Mouse (Mus musculus) midbrain, embryonic 14.5 days (tissue): ENCODE results near the gene Zic2. TPM values are rescaled to one million over a fixed set of nuclear protein-coding genes. Genes with fewer than 3 reads are reported as not detected.
A peak's percentile ranks its signal among the peaks of the same experiment; 100 is the strongest.

Experiments used
- ATAC-seq: fragments of 200-750 bp; cut with Nextera tagmentation; 2 replicates; pipeline ENCODE4 v1.8.0; 2017; ENCODE audit warnings: moderate number of reproducible peaks, moderate library complexity; ENCODE audit not compliant: low FRiP score, low TSS enrichment
- DNase-seq: peaks from one replicate; pipeline ENCODE4 v3.0.0-alpha.2; 2015
- H3K27ac ChIP-seq: fragments of 300-500 bp; sonication (generic); replicated peaks from 2 replicates; pipeline ENCODE4 v1.5.1; 2014; ENCODE audit warnings: mild to moderate bottlenecking, low read depth, low read length, moderate library complexity
- H3K27me3 ChIP-seq: fragments of 300-500 bp; sonication (generic); 2 replicates; pipeline ENCODE4 v1.6.1; 2014; ENCODE audit warnings: low read length, control low read depth, mixed read lengths; ENCODE audit not compliant: control insufficient read depth, insufficient read depth
- H3K36me3 ChIP-seq: fragments of 300-500 bp; sonication (generic); 2 replicates; pipeline ENCODE4 v1.6.1; 2014; ENCODE audit warnings: low read length, control low read depth; ENCODE audit not compliant: control insufficient read depth, insufficient read depth
- H3K4me1 ChIP-seq: fragments of 300-500 bp; sonication (generic); 2 replicates; pipeline ENCODE4 v1.6.1; 2014; ENCODE audit warnings: mild to moderate bottlenecking, antibody characterized with exemption, low read length, control low read depth; ENCODE audit not compliant: control insufficient read depth, insufficient read depth
- H3K4me2 ChIP-seq: fragments of 300-500 bp; sonication (generic); 2 replicates; pipeline ENCODE4 v1.6.1; 2014; ENCODE audit warnings: mild to moderate bottlenecking, low read length, moderate library complexity
- H3K4me3 ChIP-seq: fragments of 300-500 bp; sonication (generic); replicated peaks from 2 replicates; pipeline ENCODE4 v1.5.1; 2014; ENCODE audit warnings: low read depth, low read length
- H3K9ac ChIP-seq: fragments of 300-500 bp; sonication (generic); replicated peaks from 2 replicates; pipeline ENCODE4 v1.6.1; 2014; ENCODE audit warnings: mild to moderate bottlenecking, low read length, moderate library complexity
- H3K9me3 ChIP-seq: fragments of 300-500 bp; sonication (generic); 2 replicates; pipeline ENCODE4 v1.6.1; 2016; ENCODE audit warnings: low read length, control low read depth, mixed read lengths; ENCODE audit not compliant: control insufficient read depth
- WGBS: fragments of 180-500 bp; shearing (Covaris S2); extraction: QIAGEN DNeasy Blood & Tissue Kit; methylation state at CpG from one replicate; pipeline ENCODE4 v1.1.7; 2014; 5-methylcytosine and 5-hydroxymethylcytosine counted together
- polyA plus RNA-seq: library from polyadenylated mRNA; unstranded; fragments of >200 nt; fragmentation: Nextera tagmentation; extraction: Ambion mirVana; gene quantifications from 2 replicates; pipeline ENCODE4 v1.2.1, GENCODE M21; 2014

Zic2 gene
- polyA plus RNA-seq = 10.3 and 10.8 TPM in 2 replicates

DNA sequence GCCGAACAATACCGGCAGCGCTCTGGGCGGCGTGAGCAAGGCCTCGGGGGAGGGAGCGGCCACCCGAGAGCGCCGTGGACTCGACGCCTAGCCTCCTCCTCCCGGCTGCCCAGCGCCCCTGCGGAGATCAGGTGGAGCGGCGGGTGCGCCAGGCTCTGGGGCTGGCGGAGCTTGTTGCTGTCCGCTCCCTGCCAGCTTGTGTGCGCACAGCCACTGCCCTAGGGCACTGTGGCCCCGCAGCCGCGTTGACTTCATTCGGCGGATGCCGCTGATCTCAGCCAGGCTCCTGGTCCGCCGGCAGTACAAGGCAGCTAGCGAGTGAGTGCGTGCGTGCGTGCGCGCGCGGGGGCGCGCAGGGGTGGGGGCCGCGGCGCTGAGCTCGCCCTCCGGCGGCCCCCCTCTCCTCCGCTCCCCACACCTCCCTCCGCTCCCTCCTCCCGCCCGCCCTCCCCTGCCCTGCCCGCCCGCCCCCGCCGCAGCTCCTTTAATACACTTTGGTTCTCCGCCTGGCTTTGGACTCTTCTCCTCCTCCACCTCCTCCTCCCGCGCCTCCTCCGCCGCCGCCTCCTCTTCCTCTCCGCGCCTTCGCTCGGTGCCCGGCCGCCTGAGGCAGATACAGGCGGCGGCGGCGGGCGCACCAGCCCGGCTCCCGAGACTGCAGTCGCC is at the start of gene Zic2:
Gene Zic2 (plus strand): TSS at position 545 of the 666 bp plus-strand sequence.
- Histone ChIP-seq H3K36me3 (no peaks in the 10 kb centered on the region), H3K27ac (peak within 1 kb of the TSS; percentile 94), H3K27me3 (peaks cover 46% of the 10 kb centered on the region), H3K4me1 (no peaks in the 10 kb centered on the region), H3K9me3 (no peaks in the 10 kb centered on the region), H3K4me2 (peak within 1 kb of the TSS; percentile 56), H3K9ac (peak within 1 kb of the TSS; percentile 77), H3K4me3 (peak within 1 kb of the TSS; percentile 52)
- peak; percentile 72 for ATAC-seq
- under 1% methylated on average over 66 of the region's 73 CpGs for WGBS
- DNase-seq = peak; percentile 83

DNA sequence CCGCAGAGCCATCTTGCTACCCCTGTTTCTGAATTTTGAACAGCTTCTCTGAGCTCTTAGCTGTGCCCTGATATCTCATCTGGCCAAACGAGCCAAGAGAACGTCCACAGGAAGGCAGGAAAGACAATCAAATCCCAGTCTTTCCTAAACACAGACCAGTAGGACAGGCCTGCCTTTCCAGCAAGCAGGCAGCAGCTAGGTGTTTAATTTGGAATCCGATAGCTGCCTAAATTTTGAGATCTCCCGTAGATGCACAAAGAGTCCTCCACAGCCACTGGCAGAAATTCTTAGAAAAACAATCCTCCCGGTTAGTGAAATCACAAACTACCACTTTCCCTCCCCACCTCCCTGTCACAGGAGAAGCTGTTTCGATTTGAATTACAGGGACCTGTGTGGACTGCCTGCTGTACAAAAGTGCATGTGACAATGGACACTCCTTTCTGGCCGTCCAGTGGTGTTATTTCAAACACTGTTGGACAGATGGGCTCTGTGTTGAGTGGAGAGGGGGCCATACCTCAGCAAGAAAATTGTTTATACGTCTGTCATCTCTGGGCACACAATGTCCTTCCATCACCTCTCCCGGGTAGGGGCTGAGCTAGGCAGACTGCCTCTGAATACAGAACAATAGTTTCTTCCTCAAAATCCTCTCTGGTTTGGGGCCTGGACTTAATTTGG is 48.6 kb upstream of the Zic2 start:
- no peak overlapping the region for H3K9ac ChIP-seq
- 59% methylated on average over 10 of the region's 10 CpGs for WGBS
- no peak for ATAC-seq
- peaks cover 3% of the 10 kb centered on the region; the same call in 1 of the 2 replicates for H3K4me1 ChIP-seq
- no peak overlapping the region for H3K27ac ChIP-seq
- no peak overlapping the region for H3K4me2 ChIP-seq
- H3K4me3 ChIP-seq = no peak overlapping the region
- H3K27me3 ChIP-seq = no peaks in the 10 kb centered on the region
- H3K9me3 ChIP-seq = no peaks in the 10 kb centered on the region
- H3K36me3 ChIP-seq = no peaks in the 10 kb centered on the region
- no peak for DNase-seq

DNA sequence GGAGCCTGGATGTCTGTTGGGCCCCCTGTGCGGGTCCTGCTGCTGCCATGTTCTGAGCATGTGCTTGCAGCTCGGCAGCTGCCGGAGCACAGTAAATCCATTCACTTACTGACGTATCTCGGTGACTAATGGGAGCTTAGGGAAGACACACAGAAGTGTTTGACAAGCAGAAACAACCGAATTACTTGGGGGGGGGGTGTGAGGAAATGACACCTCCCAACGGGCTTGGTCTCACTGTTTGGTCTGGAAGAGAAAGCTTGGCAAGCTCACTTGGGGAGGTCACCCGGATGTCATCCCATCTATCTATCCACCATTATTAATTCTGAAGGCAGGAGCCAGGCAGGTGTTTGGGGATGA is 48.1 kb upstream of the Zic2 start:
- H3K4me2 ChIP-seq = no peak overlapping the region
- no peaks in the 10 kb centered on the region for H3K27me3 ChIP-seq
- H3K9me3 ChIP-seq = no peaks in the 10 kb centered on the region
- ATAC-seq = no peak
- no peak overlapping the region for H3K4me3 ChIP-seq
- peaks cover 3% of the 10 kb centered on the region; the same call in 1 of the 2 replicates for H3K4me1 ChIP-seq
- peak; percentile 43 for DNase-seq
- WGBS = 32% methylated on average over 8 of the region's 8 CpGs
- no peak overlapping the region for H3K9ac ChIP-seq
- no peaks in the 10 kb centered on the region for H3K36me3 ChIP-seq
- no peak overlapping the region for H3K27ac ChIP-seq

DNA sequence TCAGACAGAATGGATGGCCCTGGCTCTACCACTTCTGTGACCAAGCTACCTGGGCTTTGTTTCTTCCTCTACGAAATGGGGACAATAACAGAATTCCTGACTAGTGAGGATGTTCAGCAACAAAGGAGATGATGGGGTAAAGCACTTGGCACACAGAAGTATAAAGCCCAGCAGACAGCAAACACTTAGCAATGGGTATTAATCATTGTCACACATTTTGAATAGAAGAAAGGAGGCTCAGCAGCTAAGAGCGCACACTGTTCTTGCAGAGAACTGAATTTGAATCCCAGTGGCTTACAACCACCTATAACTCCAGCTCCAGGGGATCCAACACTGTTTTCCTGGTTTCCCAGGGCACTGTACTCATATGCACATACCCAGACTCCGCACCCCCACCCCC is 47.6 kb upstream of the Zic2 start:
- H3K9ac ChIP-seq = no peak overlapping the region
- H3K4me1 ChIP-seq = peaks cover 3% of the 10 kb centered on the region; the same call in 1 of the 2 replicates
- H3K27ac ChIP-seq = no peak overlapping the region
- H3K4me3 ChIP-seq = no peak overlapping the region
- no peak for DNase-seq
- no peak overlapping the region for H3K4me2 ChIP-seq
- no peaks in the 10 kb centered on the region for H3K27me3 ChIP-seq
- ATAC-seq = no peak
- WGBS = 64% methylated on average over 3 of the region's 3 CpGs
- H3K9me3 ChIP-seq = no peaks in the 10 kb centered on the region
- no peaks in the 10 kb centered on the region for H3K36me3 ChIP-seq

- ATAC-seq (no peak), DNase-seq (no peak)
- Histone ChIP-seq H3K4me3 (no peak overlapping the region), H3K27ac (no peak overlapping the region), H3K9ac (no peak overlapping the region), H3K4me2 (no peak overlapping the region), H3K27me3 (no peaks in the 10 kb centered on the region), H3K4me1 (no peaks in the 10 kb centered on the region), H3K36me3 (no peaks in the 10 kb centered on the region), H3K9me3 (no peaks in the 10 kb centered on the region)
- WGBS = 67% methylated on average over 3 of the region's 3 CpGs
These were observed 42.7 kb upstream of the Zic2 start for GRCm38 (mm10) chr14:122432558-122432957.

- Histone ChIP-seq H3K36me3 (no peaks in the 10 kb centered on the region), H3K4me1 (no peaks in the 10 kb centered on the region)
- WGBS = 90% methylated on average over 10 of the region's 10 CpGs
These were observed 41.2 kb upstream of the Zic2 start for GRCm38 (mm10) chr14:122434039-122434438.

DNA sequence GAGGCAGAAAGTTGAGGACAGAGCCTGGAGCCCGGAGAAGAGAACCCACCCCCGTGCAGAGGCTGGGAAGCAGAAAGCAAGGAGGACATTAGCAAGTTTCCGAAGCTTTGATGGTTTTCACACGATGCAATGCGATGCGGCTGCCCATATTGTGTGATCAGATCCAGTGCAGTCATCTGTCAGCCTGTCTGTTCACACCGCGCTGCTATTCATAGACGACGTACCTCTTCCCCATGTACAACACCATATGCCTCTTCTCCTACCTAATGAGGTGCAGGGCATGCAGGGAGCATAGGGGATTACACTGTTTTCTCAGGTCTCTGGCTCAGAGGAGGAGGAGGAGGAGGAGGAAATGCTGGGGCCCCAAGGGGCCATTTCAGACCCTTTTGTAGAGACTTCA is 38.4 kb upstream of the Zic2 start:
- ATAC-seq = no peak
- no peak overlapping the region for H3K4me3 ChIP-seq

More at GRCm38 (mm10) chr14:122434039-122434438, 41.2 kb upstream of the Zic2 start:
- no peaks in the 10 kb centered on the region for H3K9me3 ChIP-seq
- H3K27me3 ChIP-seq = no peaks in the 10 kb centered on the region
- no peak overlapping the region for H3K4me2 ChIP-seq
- no peak overlapping the region for H3K4me3 ChIP-seq
- DNase-seq (no peak), ATAC-seq (no peak)
- no peak overlapping the region for H3K9ac ChIP-seq
- no peak overlapping the region for H3K27ac ChIP-seq

GRCm38 (mm10) chr14:122449601-122450495 is 25.4 kb upstream of the Zic2 start:
- Histone ChIP-seq H3K9me3 (no peaks in the 10 kb centered on the region), H3K4me2 (peak overlapping the region; percentile 63), H3K4me1 (peaks cover 26% of the 10 kb centered on the region; the same call in 1 of the 2 replicates), H3K4me3 (peak overlapping the region; percentile 29), H3K9ac (peak overlapping the region; percentile 39; the same call in 1 of the 2 replicates), H3K36me3 (no peaks in the 10 kb centered on the region), H3K27me3 (peaks cover 79% of the 10 kb centered on the region), H3K27ac (peak overlapping the region; percentile 57)
- DNase-seq (peak; percentile 45), ATAC-seq (no peak)
- WGBS = 2% methylated on average over 29 of the region's 29 CpGs

More for the DNA sequence above, 38.4 kb upstream of the Zic2 start:
- H3K27ac ChIP-seq = no peak overlapping the region
- WGBS = 68% methylated on average over 10 of the region's 10 CpGs
- DNase-seq = no peak
- no peak overlapping the region for H3K4me2 ChIP-seq
- H3K36me3 ChIP-seq = no peaks in the 10 kb centered on the region
- no peak overlapping the region for H3K9ac ChIP-seq
- H3K9me3 ChIP-seq = no peaks in the 10 kb centered on the region
- no peaks in the 10 kb centered on the region for H3K27me3 ChIP-seq
- H3K4me1 ChIP-seq = no peaks in the 10 kb centered on the region
